Mouse (Mus musculus) layer of hippocampus, adult 2 months (tissue): ENCODE measurements at regions not wholly inside any gene's neighbourhood (a gene's known extent, or its start where the extent isn't known, plus 50 kb on each side); places are given as distances from the start of the nearest gene placed in this dataset.
"Not testable (repeated sequence)": the region's sequence is repeated elsewhere in the genome, so short reads cannot be mapped to it uniquely, and the experiment has no call there.

ENCODE experiments used
- DNase-seq, 2 experiments: peaks; one replicate each; pipeline ENCODE4 v3.0.0; 2022; ENCODE audit warnings: low spot score in 2 of 2
- H3K27ac ChIP-seq: fragments of 200-600 bp; 2 replicates; pipeline ENCODE4 v1.8.1; 2022
- H3K4me3 ChIP-seq: fragments of 200-600 bp; 2 replicates; pipeline ENCODE4 v1.8.1; 2022; ENCODE audit warnings: mild to moderate bottlenecking
- CTCF ChIP-seq: fragments of 200-600 bp; conservative IDR thresholded peaks from 2 replicates; pipeline ENCODE4 v1.8.1; 2022; ENCODE audit warnings: antibody characterized with exemption, mild to moderate bottlenecking, moderate library complexity

DNA sequence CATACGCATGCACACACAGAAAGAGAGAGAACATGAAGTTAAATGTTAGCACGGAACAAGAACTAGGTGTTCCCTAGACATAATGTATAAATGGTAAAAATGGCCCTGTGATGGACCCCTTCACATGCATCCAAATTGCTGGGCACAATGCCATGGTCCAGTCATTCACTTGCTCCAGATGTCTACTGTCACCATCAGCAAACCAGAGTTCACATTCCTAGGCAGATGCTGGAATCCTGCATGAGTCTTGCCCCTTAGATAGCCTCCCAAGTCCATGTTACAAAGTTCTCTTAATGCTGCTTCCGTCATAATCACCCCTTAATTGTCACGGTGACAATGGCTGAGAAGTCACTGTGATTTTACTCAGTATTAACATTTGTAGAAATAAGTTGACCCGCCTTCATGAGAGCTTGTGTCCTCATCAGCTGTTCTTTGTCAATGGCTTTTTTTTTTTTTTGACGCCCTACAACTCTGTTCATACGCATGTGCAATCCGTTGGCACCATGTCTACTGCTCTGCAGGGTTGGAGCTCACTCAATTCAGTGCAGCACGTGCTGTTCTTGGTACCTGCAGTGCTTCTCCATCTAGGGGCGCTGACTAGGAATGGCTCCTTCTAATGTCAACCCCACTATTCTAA lies 179.4 kb downstream of the Basp1 start:
- DNase-seq, result no peak
- H3K27ac ChIP-seq, result no peak overlapping the region
- no peak overlapping the region for H3K4me3 ChIP-seq
- TF ChIP-seq CTCF, result no peak

DNA sequence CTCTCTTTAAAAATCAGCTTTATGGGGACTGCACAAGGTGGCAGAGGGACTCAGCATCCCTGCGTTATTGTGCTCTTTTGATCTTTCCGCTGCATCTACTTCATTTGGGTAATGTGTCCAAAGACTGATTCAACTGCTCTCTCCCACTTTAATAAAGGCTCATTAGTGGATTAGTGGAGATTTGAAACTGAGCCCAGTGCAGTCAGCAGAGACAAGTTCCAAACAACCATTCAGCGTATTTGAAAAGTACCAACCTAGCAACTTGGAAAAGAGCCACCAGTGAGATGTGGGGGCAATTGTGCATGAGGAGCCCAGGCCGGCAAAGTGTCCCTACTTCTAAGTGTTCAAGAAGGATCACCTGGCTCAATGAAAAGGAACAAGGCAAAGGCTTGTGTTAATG lies 183.4 kb downstream of the Basp1 start:
- Histone ChIP-seq H3K27ac (no peak overlapping the region), H3K4me3 (no peak overlapping the region)
- peak; percentile 17 to 42 for DNase-seq
- TF ChIP-seq CTCF, result no peak

DNA sequence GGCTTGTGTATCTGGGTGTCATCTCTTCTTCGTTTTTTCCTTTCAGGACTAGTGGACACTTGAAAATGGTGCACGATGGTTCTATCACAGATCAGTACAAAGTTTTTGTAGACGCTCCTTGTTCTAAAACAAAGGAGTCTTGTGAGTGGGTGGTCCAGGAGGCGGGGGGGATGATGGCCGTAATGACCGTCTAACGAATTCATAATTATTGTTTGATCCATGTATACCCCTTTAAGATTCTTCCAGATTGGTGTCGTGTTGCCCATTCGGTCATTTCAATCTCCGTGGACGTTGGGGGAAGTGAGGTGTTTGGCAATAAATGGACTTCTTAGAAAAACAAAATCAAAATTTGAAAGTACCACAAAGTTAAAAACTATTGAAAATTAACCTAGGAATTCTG lies 183.8 kb downstream of the Basp1 start:
- Histone ChIP-seq H3K4me3 (no peak overlapping the region), H3K27ac (no peak overlapping the region)
- DNase-seq, result no peak
- TF ChIP-seq CTCF, result no peak

DNA sequence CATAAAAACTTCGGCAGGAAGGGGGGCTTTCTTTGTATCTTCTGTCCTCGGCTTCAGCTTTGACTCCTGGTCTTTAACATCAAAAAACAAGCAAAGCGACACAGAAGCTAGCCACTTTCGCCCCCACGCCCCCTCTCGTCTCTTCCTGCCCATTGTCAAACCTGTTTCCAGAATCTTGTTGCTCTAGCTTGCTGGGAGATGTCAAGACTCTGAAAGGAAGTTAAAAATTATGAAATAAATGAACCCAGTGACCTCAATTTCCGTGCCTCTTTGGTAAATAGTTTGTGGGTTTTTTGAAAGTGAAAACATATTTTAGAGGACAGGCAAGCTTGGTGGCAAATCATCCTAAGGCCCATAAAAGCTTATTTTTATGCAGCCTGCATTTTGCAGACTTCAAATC lies 186.1 kb downstream of the Basp1 start:
- Histone ChIP-seq H3K4me3 (no peak overlapping the region), H3K27ac (no peak overlapping the region)
- no peak for TF ChIP-seq CTCF
- DNase-seq, result no peak

DNA sequence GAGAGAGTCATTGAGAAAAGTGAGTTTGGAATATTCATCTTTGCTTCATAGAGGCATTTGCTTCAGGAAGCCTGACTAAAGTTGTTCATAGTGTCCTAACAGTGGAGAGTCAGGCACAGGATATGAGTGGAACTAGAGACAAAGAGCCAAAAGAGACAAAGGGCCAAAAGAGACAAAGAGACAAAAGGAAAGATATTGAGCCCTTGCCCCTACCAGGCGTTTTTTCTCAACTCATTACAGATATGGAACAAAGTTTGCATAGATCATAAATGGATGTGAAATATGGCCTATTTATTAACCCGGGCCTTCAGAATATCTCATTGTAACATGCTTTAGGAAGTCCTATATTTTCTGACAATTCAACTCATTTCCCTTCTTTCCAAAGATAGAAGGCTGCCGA lies 187.6 kb downstream of the Basp1 start:
- Histone ChIP-seq H3K4me3 (no peak overlapping the region), H3K27ac (no peak overlapping the region)
- no peak for DNase-seq
- TF ChIP-seq CTCF, result no peak

DNA sequence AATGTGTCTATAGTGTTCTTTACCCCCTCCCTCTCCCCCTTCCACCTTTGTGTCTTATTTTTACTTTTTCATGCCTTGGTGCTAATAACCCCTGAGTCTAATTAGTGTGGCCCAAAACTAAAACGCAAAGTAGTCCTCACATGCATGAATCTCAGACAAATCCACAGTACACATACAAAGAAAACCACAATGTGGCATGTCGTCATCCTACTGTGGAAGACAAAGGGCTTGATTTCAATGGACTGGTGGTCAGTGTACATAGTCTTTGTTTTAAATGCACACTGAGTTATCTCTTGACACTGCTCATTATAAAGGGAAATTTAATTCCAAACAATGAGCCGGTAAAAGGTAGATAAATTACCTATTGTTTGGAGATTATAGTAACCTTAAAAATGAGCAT lies 188.1 kb downstream of the Basp1 start:
- H3K4me3 ChIP-seq, result no peak overlapping the region
- no peak for DNase-seq
- no peak for TF ChIP-seq CTCF
- no peak overlapping the region for H3K27ac ChIP-seq

DNA sequence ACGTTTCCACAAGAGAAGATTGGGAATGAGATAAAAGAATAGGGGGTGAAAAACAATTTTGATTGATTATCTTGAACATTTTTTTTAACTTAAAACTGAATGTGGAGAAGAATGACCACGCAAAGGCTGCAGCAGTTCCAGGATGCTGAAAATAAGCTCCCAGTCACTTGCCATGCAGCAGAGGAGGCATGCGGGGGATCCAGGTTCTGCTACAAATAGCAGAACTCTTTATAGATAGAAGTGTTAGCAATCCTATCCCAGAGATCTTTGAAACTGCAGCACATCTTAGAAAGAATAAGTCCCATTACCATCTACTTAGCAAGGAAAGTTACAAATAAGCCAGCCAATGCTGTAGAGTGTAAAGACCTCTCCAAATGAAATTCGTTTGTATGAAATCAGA lies 191.8 kb downstream of the Basp1 start:
- Histone ChIP-seq H3K27ac (no peak overlapping the region), H3K4me3 (no peak overlapping the region)
- no peak for DNase-seq
- no peak for TF ChIP-seq CTCF

DNA sequence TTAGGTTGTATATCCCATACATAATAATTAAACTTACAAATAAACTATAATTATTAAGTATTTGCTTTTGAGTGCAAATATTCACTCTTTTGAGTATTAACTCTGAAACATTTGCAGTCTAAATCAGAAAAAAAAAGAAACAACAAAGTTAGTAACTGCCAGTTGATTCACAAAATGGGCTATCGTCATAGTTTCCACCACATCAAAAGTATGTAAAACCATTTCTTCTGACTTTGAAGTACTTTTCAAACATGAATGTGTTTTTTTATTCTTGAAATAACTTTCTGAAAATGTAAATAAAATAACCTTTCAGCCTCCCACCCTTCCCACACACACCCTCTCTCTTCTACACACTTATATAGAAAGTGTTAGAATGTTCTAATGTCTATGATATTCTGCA lies 197.2 kb downstream of the Basp1 start:
- no peak for DNase-seq
- Histone ChIP-seq H3K27ac (no peak overlapping the region), H3K4me3 (no peak overlapping the region)
- no peak for TF ChIP-seq CTCF

DNA sequence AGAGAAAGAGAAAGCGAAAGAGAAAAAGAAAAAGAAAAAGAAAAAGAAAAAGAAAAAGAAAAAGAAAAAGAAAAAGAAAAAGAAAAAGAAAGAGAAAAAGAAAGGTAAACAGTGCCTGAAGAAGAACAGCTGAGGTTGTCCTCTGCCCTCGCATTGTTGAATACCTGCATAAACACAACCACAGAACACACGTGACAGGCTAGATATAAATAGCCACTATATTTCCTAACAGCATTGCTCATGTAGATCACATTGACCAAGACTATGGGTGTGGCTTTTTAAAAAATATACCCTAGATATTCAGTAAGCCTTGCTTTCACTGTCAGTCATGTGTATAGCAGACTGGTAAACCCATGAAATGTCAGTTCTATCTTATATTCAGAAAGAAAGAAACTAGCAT lies 211.5 kb downstream of the Basp1 start:
- no peak for TF ChIP-seq CTCF
- Histone ChIP-seq H3K4me3 (no peak overlapping the region), H3K27ac (no peak overlapping the region)
- DNase-seq, result no peak

DNA sequence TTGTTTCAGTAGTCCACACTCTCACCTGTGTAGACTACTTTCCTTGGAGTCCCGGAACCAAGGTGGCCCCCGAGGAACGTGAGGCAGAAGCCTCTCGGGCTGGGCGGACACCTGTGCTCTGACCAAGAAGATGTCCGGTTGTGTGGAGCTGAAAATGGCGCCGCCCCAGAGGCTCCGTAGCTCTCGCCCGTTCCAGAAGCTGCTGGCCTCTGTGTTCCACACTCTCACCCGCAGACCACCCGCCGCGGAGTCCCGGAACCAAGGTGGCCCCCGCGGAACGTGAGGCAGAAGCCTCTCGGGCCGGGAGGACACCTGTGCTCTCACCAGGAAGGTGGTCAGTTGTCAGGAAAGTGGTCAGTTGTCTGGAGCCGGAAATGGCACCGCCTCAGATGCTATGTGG lies 213.3 kb downstream of the Basp1 start:
- H3K4me3 ChIP-seq, H3K27ac ChIP-seq, DNase-seq: not testable (repeated sequence)

DNA sequence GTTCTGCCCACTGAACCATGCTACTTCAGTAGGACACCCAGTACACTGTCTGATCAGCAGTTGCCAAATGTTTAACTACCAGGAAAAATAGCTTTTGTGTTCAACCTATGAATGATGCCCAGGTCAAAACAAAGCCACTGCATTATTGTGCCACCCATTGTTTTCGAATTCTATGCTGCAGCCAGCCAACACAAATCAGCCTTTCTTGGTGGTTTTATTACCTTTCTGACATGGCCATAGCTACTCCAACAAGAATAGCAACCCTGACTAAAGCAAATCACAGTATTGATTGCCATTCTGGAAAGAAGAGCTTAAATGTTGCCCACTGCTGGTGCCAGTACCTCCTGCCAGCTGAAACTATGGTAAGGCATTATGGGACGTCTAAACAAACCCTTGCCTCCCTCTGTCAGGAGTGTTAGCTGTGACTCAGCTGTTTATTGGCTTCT lies 225.7 kb downstream of the Basp1 start:
- peak in 1 of 2 experiments; percentile 12 for DNase-seq
- TF ChIP-seq CTCF, result no peak

DNA sequence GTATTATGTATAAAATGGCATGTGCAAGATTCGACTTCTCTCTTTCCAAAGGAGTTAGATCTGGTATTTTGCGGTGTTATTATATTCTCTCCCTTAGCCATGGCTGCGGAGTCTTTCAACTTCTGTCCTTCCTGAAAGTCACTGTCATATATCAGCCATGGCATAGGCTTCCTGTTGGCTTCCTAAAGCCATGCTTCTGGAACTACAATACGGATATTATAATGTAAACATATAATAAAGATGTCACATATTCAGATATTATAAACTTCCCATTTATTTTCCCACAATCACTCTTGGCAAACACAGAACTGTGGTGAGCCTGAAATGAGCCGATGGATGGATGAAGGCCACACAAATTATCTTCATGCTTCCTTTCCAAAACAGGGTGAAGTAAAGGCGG lies 240.8 kb downstream of the Basp1 start:
- DNase-seq, result no peak
- H3K27ac ChIP-seq, result no peak overlapping the region
- H3K4me3 ChIP-seq, result no peak overlapping the region
- no peak for TF ChIP-seq CTCF

More for the DNA sequence above, 225.7 kb downstream of the Basp1 start:
- Histone ChIP-seq H3K27ac (no peak overlapping the region), H3K4me3 (no peak overlapping the region)

DNA sequence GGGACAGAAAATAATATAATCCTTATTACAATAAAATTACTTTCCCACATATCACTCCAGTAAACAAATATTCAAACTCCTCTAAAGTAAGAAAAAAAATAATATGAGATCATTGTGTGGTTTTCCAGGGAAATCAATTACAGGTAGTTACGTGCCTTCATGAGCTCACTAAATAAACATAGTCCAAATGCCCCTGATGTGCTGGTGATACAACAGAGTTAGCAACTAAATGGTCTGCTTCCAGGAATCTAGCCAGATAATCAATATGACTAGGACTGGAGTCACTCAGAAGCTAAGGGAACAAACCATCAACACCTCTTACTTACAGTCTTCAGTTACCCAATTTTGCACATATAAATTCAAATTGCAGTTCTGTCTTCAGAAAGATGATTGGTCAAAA lies 267.2 kb downstream of the Basp1 start:
- H3K4me3 ChIP-seq, result no peak overlapping the region
- no peak overlapping the region for H3K27ac ChIP-seq
- no peak for DNase-seq
- no peak for TF ChIP-seq CTCF

DNA sequence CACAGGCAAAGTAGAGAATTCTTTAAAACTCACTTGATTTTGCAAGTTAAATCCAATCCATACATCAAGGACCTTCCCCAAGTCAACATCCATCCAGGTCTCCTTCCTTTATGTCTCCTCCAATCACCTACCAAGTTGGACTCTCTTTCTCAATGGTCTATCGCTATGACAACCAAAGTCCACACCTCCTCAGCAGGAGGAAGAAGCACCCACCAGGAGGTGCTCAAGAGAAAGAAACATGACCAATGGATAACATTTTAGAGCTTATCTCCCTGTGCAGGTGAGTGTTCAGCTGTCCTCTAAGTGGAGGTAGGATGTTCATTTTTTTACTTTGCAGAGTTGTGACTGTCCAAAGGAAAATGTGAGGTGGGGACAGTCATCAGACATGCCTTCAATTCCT lies 269.3 kb downstream of the Basp1 start:
- no peak for DNase-seq
- TF ChIP-seq CTCF, result peak; percentile 40
- Histone ChIP-seq H3K27ac (no peak overlapping the region), H3K4me3 (no peak overlapping the region)
